Mouse (Mus musculus): ENCODE data around the gene Fuca1. TPM values are rescaled to one million over a fixed set of nuclear protein-coding genes. Genes with fewer than 3 reads are reported as not detected.

The Fuca1 gene
- total and polyA plus RNA-seq, 2 experiments from 2014 or later, result 33.2 to 67.7 TPM

- TF ChIP-seq CTCF (IDR thresholded peaks at IDR 0.05; ENCODE audit: low read depth), result no peak
- ATAC-seq (no peak), DNase-seq (no peak)
- Histone ChIP-seq H3K27me3 (ENCODE audit: insufficient read depth, low read length) (no peaks in the 10 kb centered on the region), H3K4me3 (ENCODE audit: low read depth, low read length) (no peak overlapping the region), H3K9me3 (ENCODE audit: low read length) (no peaks in the 10 kb centered on the region), H3K27ac (ENCODE audit: low read depth, low read length) (no peak overlapping the region), H3K4me1 (ENCODE audit: insufficient read depth) (peaks cover 6% of the 10 kb centered on the region; the same call in 1 of the 2 replicates), H3K36me3 (ENCODE audit: insufficient read depth) (peaks cover 44% of the 10 kb centered on the region), H3K4me2 (ENCODE audit: low read depth) (no peak overlapping the region), H3K9ac (no peak overlapping the region)
- 93% methylated on average over 5 of the region's 5 CpGs for WGBS
Observed at GRCm38 (mm10) chr4:135961709-135962108, 41.2 kb downstream of the Fuca1 start.

DNA sequence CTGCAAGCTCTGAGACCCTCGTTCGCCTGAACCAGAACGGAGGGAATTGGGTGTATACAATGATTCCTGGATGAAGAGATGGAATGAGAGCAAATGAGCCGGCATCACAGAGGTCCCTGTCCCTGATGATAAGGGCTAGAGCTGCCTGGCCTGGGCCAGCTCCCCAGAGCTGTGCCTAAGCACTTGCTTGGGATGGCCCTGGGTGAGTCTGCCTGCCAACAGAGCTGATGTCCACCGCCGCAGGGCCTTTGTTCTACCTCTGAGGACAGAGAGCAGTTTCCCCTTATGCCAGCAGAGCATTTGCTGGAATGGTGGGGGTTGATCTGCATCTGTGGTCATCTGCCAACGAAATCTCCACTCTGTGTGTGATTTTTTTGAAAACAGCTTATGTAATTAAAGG lies 41.7 kb downstream of the Fuca1 start:
- Histone ChIP-seq H3K27me3 (ENCODE audit: insufficient read depth, low read length) (no peaks in the 10 kb centered on the region), H3K9ac (no peak overlapping the region), H3K4me1 (ENCODE audit: insufficient read depth) (peaks cover 6% of the 10 kb centered on the region; the same call in 1 of the 2 replicates), H3K27ac (ENCODE audit: low read depth, low read length) (no peak overlapping the region), H3K36me3 (ENCODE audit: insufficient read depth) (peaks cover 49% of the 10 kb centered on the region), H3K9me3 (ENCODE audit: low read length) (no peaks in the 10 kb centered on the region), H3K4me3 (ENCODE audit: low read depth, low read length) (no peak overlapping the region), H3K4me2 (ENCODE audit: low read depth) (no peak overlapping the region)
- ATAC-seq (no peak), DNase-seq (no peak)
- TF ChIP-seq CTCF (IDR thresholded peaks at IDR 0.05; ENCODE audit: low read depth), result no peak
- 85% methylated on average over 7 of the region's 7 CpGs for WGBS

DNA sequence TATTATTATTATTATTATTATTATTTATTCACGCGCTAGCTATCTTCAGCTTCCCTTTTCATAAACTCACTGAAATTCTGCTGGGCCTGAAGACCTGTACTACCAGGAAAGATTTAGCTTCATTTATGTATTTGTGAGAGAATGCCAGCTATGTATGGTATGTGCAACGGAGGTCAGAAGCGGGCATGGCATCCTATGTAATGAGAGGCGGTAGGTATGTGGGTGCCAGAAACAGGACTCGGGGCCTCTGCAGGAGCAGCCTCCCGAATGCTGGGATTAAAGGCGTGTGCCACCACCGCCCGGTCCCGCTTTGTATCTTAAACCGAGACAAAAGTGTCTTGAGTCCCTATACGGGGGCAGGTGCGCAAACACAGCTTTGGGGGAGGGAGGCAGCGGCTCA lies 42.4 kb downstream of the Fuca1 start:
- peak overlapping the region; percentile 69 for H3K4me3 ChIP-seq (ENCODE audit: low read depth, low read length)
- peaks cover 57% of the 10 kb centered on the region for H3K36me3 ChIP-seq (ENCODE audit: insufficient read depth)
- H3K27me3 ChIP-seq (ENCODE audit: insufficient read depth, low read length), result no peaks in the 10 kb centered on the region
- no peak for TF ChIP-seq CTCF (IDR thresholded peaks at IDR 0.05; ENCODE audit: low read depth)
- H3K27ac ChIP-seq (ENCODE audit: low read depth, low read length), result peak overlapping the region; percentile 89
- DNase-seq, result no peak
- H3K9ac ChIP-seq, result peak overlapping the region; percentile 84
- H3K4me2 ChIP-seq (ENCODE audit: low read depth), result peak overlapping the region; percentile 92
- peak; percentile 16 for ATAC-seq
- whole genome bisulfite sequencing, result 9% methylated on average over 15 of the region's 15 CpGs
- H3K4me1 ChIP-seq (ENCODE audit: insufficient read depth), result peaks cover 6% of the 10 kb centered on the region; the same call in 1 of the 2 replicates
- H3K9me3 ChIP-seq (ENCODE audit: low read length), result no peaks in the 10 kb centered on the region

DNA sequence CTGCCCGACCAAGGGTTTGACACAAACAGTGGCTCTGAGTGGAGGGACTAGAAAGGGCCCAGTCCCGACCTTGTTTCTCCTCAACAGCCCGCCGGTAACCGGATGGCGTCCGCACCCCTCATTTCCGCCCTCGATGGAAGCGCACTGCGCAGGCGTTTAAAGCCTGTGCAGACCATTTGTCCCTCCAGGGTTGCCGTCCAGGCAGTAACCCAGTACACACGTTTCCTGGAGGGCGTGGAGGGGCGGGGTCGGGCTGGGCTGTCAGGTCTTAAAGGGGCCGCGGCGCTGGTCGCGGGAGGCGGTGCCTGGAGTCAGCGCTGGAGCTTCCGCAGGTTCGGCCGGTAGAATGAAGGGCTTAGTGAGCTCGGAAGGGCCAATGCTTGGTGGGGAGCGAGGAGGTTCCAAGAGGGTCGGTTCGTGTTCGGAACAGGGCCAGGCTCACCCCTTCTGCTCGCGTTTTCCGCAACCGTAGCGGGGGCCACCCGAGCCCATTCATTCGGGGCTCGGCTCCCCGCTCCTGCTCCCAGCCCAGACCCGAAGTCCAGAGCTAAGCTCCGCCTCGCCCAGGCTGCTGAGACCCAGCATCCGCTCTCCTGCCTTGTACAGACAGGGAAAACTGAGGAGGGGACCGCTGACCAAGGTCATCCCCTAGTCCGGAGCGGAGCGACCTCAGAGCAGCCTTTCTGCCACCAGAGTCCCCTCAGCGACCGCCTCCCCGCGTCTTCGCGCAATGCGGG lies 43.1 kb downstream of the Fuca1 start, which contains the start of gene Gale:
Gene Gale (plus strand): TSS at position 271 of the 737 bp plus-strand sequence.
- peak within 1 kb of the TSS; percentile 84 for H3K9ac ChIP-seq
- under 1% methylated on average over 56 of the region's 56 CpGs for WGBS
- H3K9me3 ChIP-seq (ENCODE audit: low read length), result no peaks in the 10 kb centered on the region
- no peaks in the 10 kb centered on the region for H3K27me3 ChIP-seq (ENCODE audit: insufficient read depth, low read length)
- H3K4me1 ChIP-seq (ENCODE audit: insufficient read depth), result peaks cover 6% of the 10 kb centered on the region; the same call in 1 of the 2 replicates
- DNase-seq (peak; percentile 97), ATAC-seq (peak; percentile 97)
- H3K4me3 ChIP-seq (ENCODE audit: low read depth, low read length), result peak within 1 kb of the TSS; percentile 69
- H3K27ac ChIP-seq (ENCODE audit: low read depth, low read length), result peak within 1 kb of the TSS; percentile 89
- peaks cover 57% of the 10 kb centered on the region for H3K36me3 ChIP-seq (ENCODE audit: insufficient read depth)
- no peak for TF ChIP-seq CTCF (IDR thresholded peaks at IDR 0.05; ENCODE audit: low read depth)
- peak within 1 kb of the TSS; percentile 92 for H3K4me2 ChIP-seq (ENCODE audit: low read depth)

- ATAC-seq (no peak), DNase-seq (peak; percentile 34)
- H3K27me3 ChIP-seq (ENCODE audit: insufficient read depth, low read length), result no peaks in the 10 kb centered on the region
- H3K27ac ChIP-seq (ENCODE audit: low read depth, low read length), result no peak overlapping the region; the same call in 1 of the 2 replicates
- peak overlapping the region; percentile 92 for H3K4me2 ChIP-seq (ENCODE audit: low read depth)
- H3K4me3 ChIP-seq (ENCODE audit: low read depth, low read length), result peak overlapping the region; percentile 69
- H3K4me1 ChIP-seq (ENCODE audit: insufficient read depth), result peaks cover 6% of the 10 kb centered on the region; the same call in 1 of the 2 replicates
- WGBS, result 3% methylated on average over 12 of the region's 12 CpGs
- no peaks in the 10 kb centered on the region for H3K9me3 ChIP-seq (ENCODE audit: low read length)
- H3K9ac ChIP-seq, result peak overlapping the region; percentile 84
- TF ChIP-seq CTCF (IDR thresholded peaks at IDR 0.05; ENCODE audit: low read depth), result no peak
- peaks cover 57% of the 10 kb centered on the region for H3K36me3 ChIP-seq (ENCODE audit: insufficient read depth)
Observed at GRCm38 (mm10) chr4:135964426-135964825, 43.9 kb downstream of the Fuca1 start.

DNA sequence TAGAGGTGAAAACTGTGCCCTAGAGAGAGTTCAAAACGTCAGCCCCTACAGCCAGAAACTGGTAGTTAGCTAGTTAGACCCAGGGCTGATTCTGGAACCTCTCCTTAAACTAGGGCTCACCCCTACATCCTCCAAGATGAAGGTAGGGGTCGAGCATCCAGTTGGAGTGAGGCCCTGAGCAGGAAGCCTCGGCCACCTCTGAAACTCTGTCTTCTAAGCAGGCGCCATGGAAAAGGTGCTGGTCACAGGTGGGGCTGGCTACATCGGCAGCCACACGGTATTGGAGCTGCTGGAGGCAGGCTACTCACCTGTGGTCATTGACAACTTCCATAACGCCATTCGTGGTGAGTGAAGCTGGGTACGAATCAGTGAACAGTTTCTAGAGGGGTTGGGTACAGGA lies 44.6 kb downstream of the Fuca1 start:
- Histone ChIP-seq H3K36me3 (ENCODE audit: insufficient read depth) (peaks cover 57% of the 10 kb centered on the region), H3K4me3 (ENCODE audit: low read depth, low read length) (no peak overlapping the region), H3K4me1 (ENCODE audit: insufficient read depth) (peaks cover 6% of the 10 kb centered on the region; the same call in 1 of the 2 replicates), H3K9me3 (ENCODE audit: low read length) (no peaks in the 10 kb centered on the region), H3K4me2 (ENCODE audit: low read depth) (no peak overlapping the region), H3K9ac (no peak overlapping the region), H3K27me3 (ENCODE audit: insufficient read depth, low read length) (no peaks in the 10 kb centered on the region), H3K27ac (ENCODE audit: low read depth, low read length) (no peak overlapping the region)
- TF ChIP-seq CTCF (IDR thresholded peaks at IDR 0.05; ENCODE audit: low read depth), result no peak
- 84% methylated on average over 9 of the region's 9 CpGs for WGBS
- no peak for DNase-seq
- ATAC-seq, result no peak

GRCm38 (mm10) chr4:135966283-135966682 lies 45.7 kb downstream of the Fuca1 start:
- WGBS, result 92% methylated on average over 16 of the region's 16 CpGs
- Histone ChIP-seq H3K9ac (no peak overlapping the region), H3K27me3 (ENCODE audit: insufficient read depth, low read length) (no peaks in the 10 kb centered on the region), H3K4me3 (ENCODE audit: low read depth, low read length) (no peak overlapping the region), H3K4me2 (ENCODE audit: low read depth) (no peak overlapping the region), H3K36me3 (ENCODE audit: insufficient read depth) (peaks cover 56% of the 10 kb centered on the region), H3K27ac (ENCODE audit: low read depth, low read length) (no peak overlapping the region), H3K4me1 (ENCODE audit: insufficient read depth) (peaks cover 11% of the 10 kb centered on the region; the same call in 1 of the 2 replicates), H3K9me3 (ENCODE audit: low read length) (no peaks in the 10 kb centered on the region)
- no peak for DNase-seq
- TF ChIP-seq CTCF (IDR thresholded peaks at IDR 0.05; ENCODE audit: low read depth), result no peak
- ATAC-seq, result no peak
